Comparison of ENCODE assay signal across 8 mouse cellular contexts in genomic region chr14:62965811-62966520, GRCm38 (mm10). TPM values are rescaled to one million over a fixed set of nuclear protein-coding genes. Genes with fewer than 3 reads are reported as not detected.
A peak's percentile ranks its signal among the peaks of the same experiment; 100 is the strongest.
DNase-seq lines count a peak whose midpoint lies in the region; ATAC-seq and TF ChIP-seq lines count a peak whose summit lies in the region.

No protein-coding gene starts in this region.

- peak overlapping the region; percentile 36 for H3K4me2 ChIP-seq in hindbrain, embryonic 13.5 days
- peak overlapping the region; percentile 45 for H3K4me2 ChIP-seq in liver, postnatal 0 days (ENCODE audit: low read depth, low read length)

- H3K4me1 ChIP-seq in ES-Bruce4 (ENCODE audit: control insufficient read depth, insufficient read depth, low read length), result no peaks in the 10 kb centered on the region
- 0 out of 2 replicates have a peak, but pooled peaks cover 2% of the 10 kb centered on the region for H3K4me1 ChIP-seq in brown adipose tissue, adult 24 weeks (ENCODE audit: control insufficient read depth, insufficient read depth, insufficient read length, low read length)
- peaks cover 11% of the 10 kb centered on the region for H3K4me1 ChIP-seq in hindbrain, embryonic 13.5 days (replicated peaks)
- H3K4me1 ChIP-seq in liver, postnatal 0 days (ENCODE audit: insufficient read depth), result no peaks in the 10 kb centered on the region

- no peak overlapping the region for H3K27ac ChIP-seq in ES-Bruce4 (ENCODE audit: insufficient read depth, low read length)
- H3K27ac ChIP-seq in brown adipose tissue, adult 24 weeks (replicated peaks; ENCODE audit: low read depth, low read length), result no peak overlapping the region
- H3K27ac ChIP-seq in hindbrain, embryonic 13.5 days, result no peak overlapping the region
- H3K27ac ChIP-seq in liver, postnatal 0 days (ENCODE audit: low read depth), result no peak overlapping the region

- no peak for DNase-seq in liver, postnatal 0 days
- peak; percentile 27 for DNase-seq in yolk sac, embryonic 10.5 days (ENCODE audit: low spot score)
- no peak for DNase-seq in MN1 (ENCODE audit: low spot score)
- DNase-seq in cerebellum, adult 8-10 months, result no peak
- DNase-seq in right cerebral cortex, postnatal 14 days, result no peak

- H3K9ac ChIP-seq in ES-Bruce4 (ENCODE audit: low read depth, poor library complexity, severe bottlenecking), result no peak overlapping the region
- peak overlapping the region; percentile 46; the same call in 1 of the 2 replicates for H3K9ac ChIP-seq in hindbrain, embryonic 13.5 days
- no peak overlapping the region for H3K9ac ChIP-seq in liver, postnatal 0 days (replicated peaks)

- H3K9me3 ChIP-seq in ES-Bruce4 (replicated peaks; ENCODE audit: control insufficient read depth, insufficient read depth, low read length, poor library complexity, severe bottlenecking), result no peaks in the 10 kb centered on the region
- H3K9me3 ChIP-seq in hindbrain, embryonic 13.5 days, result no peaks in the 10 kb centered on the region
- no peaks in the 10 kb centered on the region for H3K9me3 ChIP-seq in liver, postnatal 0 days (ENCODE audit: low read length)

- 31% methylated on average over 15 of the region's 15 CpGs for WGBS in hindbrain, embryonic 13.5 days
- WGBS in liver, postnatal 0 days (ENCODE audit: insufficient replicate concordance), result 24% methylated on average over 15 of the region's 15 CpGs

- no peaks in the 10 kb centered on the region for H3K27me3 ChIP-seq in ES-Bruce4 (ENCODE audit: control insufficient read depth, insufficient read depth, low read length, poor library complexity, severe bottlenecking)
- no peaks in the 10 kb centered on the region for H3K27me3 ChIP-seq in hindbrain, embryonic 13.5 days
- H3K27me3 ChIP-seq in liver, postnatal 0 days (ENCODE audit: insufficient read depth, low read length), result no peaks in the 10 kb centered on the region

- TF ChIP-seq POLR2A in ES-Bruce4 (IDR thresholded peaks at IDR 0.05; ENCODE audit: insufficient read depth, low read length), result no peak

- no peak for TF ChIP-seq EP300 in ES-Bruce4 (IDR thresholded peaks at IDR 0.05; ENCODE audit: insufficient read depth, low read depth, low read length)
- TF ChIP-seq EP300 in liver, postnatal 0 days (IDR thresholded peaks at IDR 0.05; ENCODE audit: low read depth), result no peak

- no peak for TF ChIP-seq CTCF in ES-Bruce4 (IDR thresholded peaks at IDR 0.05; ENCODE audit: low read depth, low read length)
- TF ChIP-seq CTCF in liver, postnatal 0 days (IDR thresholded peaks at IDR 0.05; ENCODE audit: low read depth), result no peak

- no peaks in the 10 kb centered on the region for H3K36me3 ChIP-seq in ES-Bruce4 (ENCODE audit: control insufficient read depth, insufficient read depth, low read length, poor library complexity, severe bottlenecking)
- H3K36me3 ChIP-seq in hindbrain, embryonic 13.5 days, result peaks cover 6% of the 10 kb centered on the region
- H3K36me3 ChIP-seq in liver, postnatal 0 days (replicated peaks; ENCODE audit: insufficient read depth, low read length), result no peaks in the 10 kb centered on the region

- no peak for ATAC-seq in hindbrain, embryonic 13.5 days (ENCODE audit: low FRiP score)
- no peak for ATAC-seq in liver, postnatal 0 days

- peak overlapping the region; percentile 27 for H3K4me3 ChIP-seq in ES-Bruce4 (ENCODE audit: low read depth, low read length)
- H3K4me3 ChIP-seq in brown adipose tissue, adult 24 weeks (ENCODE audit: insufficient read depth, low read depth, low read length), result peak overlapping the region; percentile 40
- 0 out of 2 replicates have a peak overlapping the region, but pooled peaks have one; percentile 12 for H3K4me3 ChIP-seq in hindbrain, embryonic 13.5 days
- H3K4me3 ChIP-seq in liver, postnatal 0 days (ENCODE audit: low read depth, low read length), result no peak overlapping the region

RNA-seq across cellular contexts. Expression of gene Defb48, which starts 18.3 kb away (rescaled TPM):
- polyA plus RNA-seq in ES-Bruce4 (2011; ENCODE audit: insufficient read depth, insufficient read length, low read depth, missing spikeins), result not detected in 2 replicates
- not detected in 2 replicates for polyA plus RNA-seq in brown adipose tissue, adult 24 weeks (2012; ENCODE audit: insufficient read depth, insufficient read length, missing spikeins)
- not detected in 2 replicates for polyA plus RNA-seq in hindbrain, embryonic 13.5 days (2015; fragmentation: Nextera tagmentation; extraction: Ambion mirVana)
- polyA plus RNA-seq in liver, postnatal 0 days (2015; fragmentation: Nextera tagmentation; extraction: Ambion mirVana), result not detected in 2 replicates

RNA-seq across cellular contexts. Expression of gene Defb47, which starts 31.9 kb away (rescaled TPM):
- not detected in 2 replicates for polyA plus RNA-seq in ES-Bruce4 (2011; ENCODE audit: insufficient read depth, insufficient read length, low read depth, missing spikeins)
- polyA plus RNA-seq in brown adipose tissue, adult 24 weeks (2012; ENCODE audit: insufficient read depth, insufficient read length, missing spikeins), result not detected in 2 replicates
- polyA plus RNA-seq in hindbrain, embryonic 13.5 days (2015; fragmentation: Nextera tagmentation; extraction: Ambion mirVana), result not detected in 2 replicates
- not detected in 2 replicates for polyA plus RNA-seq in liver, postnatal 0 days (2015; fragmentation: Nextera tagmentation; extraction: Ambion mirVana)

RNA-seq across cellular contexts. Expression of gene Defb43, which starts 45.6 kb away (rescaled TPM):
- polyA plus RNA-seq in ES-Bruce4 (2011; ENCODE audit: insufficient read depth, insufficient read length, low read depth, missing spikeins), result not detected in 2 replicates
- not detected in 2 replicates for polyA plus RNA-seq in brown adipose tissue, adult 24 weeks (2012; ENCODE audit: insufficient read depth, insufficient read length, missing spikeins)
- not detected in 2 replicates for polyA plus RNA-seq in hindbrain, embryonic 13.5 days (2015; fragmentation: Nextera tagmentation; extraction: Ambion mirVana)
- not detected in 2 replicates for polyA plus RNA-seq in liver, postnatal 0 days (2015; fragmentation: Nextera tagmentation; extraction: Ambion mirVana)
